Mouse (Mus musculus) kidney, adult 2 months (tissue): ENCODE data around the gene Lmntd1.

Experiments used
- CTCF ChIP-seq: fragments of 200-500 bp; conservative IDR thresholded peaks from 2 replicates; pipeline ENCODE4 v1.5.1; 2011; ENCODE audit warnings: low read depth, mild to moderate bottlenecking, control low read depth, low read length, moderate library complexity, mixed read lengths; ENCODE audit not compliant: insufficient read depth, insufficient read length
- POLR2A ChIP-seq: fragments of 200-500 bp; IDR thresholded peaks from one replicate; pipeline ENCODE4 v1.6.1; 2011; ENCODE audit warnings: low read depth, low read length, control low read depth

GRCm38 (mm10) chr6:145550993-145551392 lies 63.1 kb downstream of the Lmntd1 start:
- no peak for TF ChIP-seq CTCF
- TF ChIP-seq POLR2A, result no peak
